Mouse (Mus musculus) cortical plate, adult 2 months (tissue): ENCODE results near the gene Pex6.

Source experiments
- CTCF ChIP-seq: fragments of 200-500 bp; IDR thresholded peaks from 2 replicates; pipeline ENCODE4 v1.5.1; 2011; ENCODE audit warnings: mild to moderate bottlenecking, control low read depth, low read length; ENCODE audit not compliant: insufficient read depth; ENCODE audit errors: extremely low read depth
- POLR2A ChIP-seq: fragments of 200-500 bp; IDR thresholded peaks from 2 replicates; pipeline ENCODE4 v1.6.1; 2011; ENCODE audit warnings: mild to moderate bottlenecking, low read length, control low read depth; ENCODE audit not compliant: insufficient read depth; ENCODE audit errors: extremely low read depth

DNA sequence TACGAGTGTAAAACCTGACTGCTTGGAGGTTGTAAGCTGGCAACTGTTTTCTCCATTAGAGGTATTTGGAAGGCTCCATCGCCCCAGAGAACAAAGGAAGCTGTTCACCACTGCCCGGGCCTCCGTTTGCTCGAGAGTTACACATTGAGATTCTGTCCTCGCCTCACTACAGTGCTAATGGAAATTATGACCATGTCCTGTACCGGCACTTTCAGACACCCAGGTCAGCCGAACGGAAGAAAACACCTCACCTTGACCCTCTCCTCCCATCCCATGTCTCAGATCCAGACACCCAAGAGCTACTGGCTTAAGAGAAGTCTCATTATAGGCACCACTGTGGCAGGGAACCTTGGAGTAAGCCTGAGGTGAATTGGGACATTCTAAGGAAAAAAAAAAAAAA, 2.6 kb downstream of the Pex6 start:
- no peak for TF ChIP-seq CTCF
- TF ChIP-seq POLR2A: no peak
